Mouse (Mus musculus) testis, adult 2 months (tissue): ENCODE data around the gene Lifr.

Experiments
- CTCF ChIP-seq: fragments of 200-500 bp; IDR thresholded peaks from 2 replicates; pipeline ENCODE4 v1.5.1; 2012; ENCODE audit warnings: low read depth, mild to moderate bottlenecking, inconsistent platforms, low read length, moderate library complexity; ENCODE audit not compliant: control insufficient read depth, insufficient read depth, insufficient replicate concordance
- POLR2A ChIP-seq: fragments of 200-500 bp; IDR thresholded peaks from 2 replicates; pipeline ENCODE4 v1.6.1; 2012; ENCODE audit warnings: low read depth, mild to moderate bottlenecking, inconsistent platforms, low read length, moderate library complexity; ENCODE audit not compliant: control insufficient read depth

DNA sequence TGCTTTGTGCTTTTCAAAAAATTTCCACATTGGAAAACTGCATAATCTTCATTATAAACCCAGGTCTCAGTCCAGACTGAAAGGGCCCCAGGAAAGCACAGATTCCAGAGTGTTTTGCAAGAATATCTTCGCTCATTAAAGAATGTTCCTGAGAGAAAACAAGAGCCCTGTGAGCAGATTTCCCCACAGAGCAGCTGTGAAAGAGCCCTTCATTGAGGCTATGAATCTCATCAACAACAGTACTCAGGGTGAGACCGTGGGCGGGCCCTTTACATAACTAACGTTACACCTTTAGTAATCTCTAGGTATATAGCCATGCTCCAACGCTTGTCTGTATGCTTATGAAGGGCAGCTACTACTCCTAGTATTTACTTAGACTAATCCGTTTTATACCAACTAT is 27.5 kb downstream of the Lifr start:
- no peak for TF ChIP-seq CTCF
- TF ChIP-seq POLR2A, result no peak
